Mouse (Mus musculus): ENCODE measurements around the gene Gm20422. TPM values are rescaled to one million over a fixed set of nuclear protein-coding genes. Genes with fewer than 3 reads are reported as not detected.
"Not testable (repeated sequence)": the region's sequence is repeated elsewhere in the genome, so short reads cannot be mapped to it uniquely, and the experiment has no call there.

Gene Gm20422
- polyA plus RNA-seq, 1 experiment, result 0.80 TPM

GRCm38 (mm10) chr8:69740763-69741162, 33.9 kb downstream of the Gm20422 start:
- Histone ChIP-seq H3K4me1 (ENCODE audit: control insufficient read depth, insufficient read depth, low read length) (no peaks in the 10 kb centered on the region), H3K4me3 (replicated peaks; ENCODE audit: extremely low read depth, low read depth, low read length) (no peak overlapping the region)
- TF ChIP-seq POLR2A (IDR thresholded peaks at IDR 0.05; ENCODE audit: borderline replicate concordance, extremely low read depth, low read depth, low read length) (no peak), CTCF (IDR thresholded peaks at IDR 0.05; ENCODE audit: insufficient read depth, low read length) (no peak)
- 80% methylated on average over 6 of the region's 6 CpGs for WGBS
- DNase-seq, result no peak

- H3K4me3 ChIP-seq (replicated peaks; ENCODE audit: extremely low read depth, low read depth, low read length), result no peak overlapping the region
- no peak for DNase-seq
- H3K4me1 ChIP-seq (ENCODE audit: control insufficient read depth, insufficient read depth, low read length), result no peaks in the 10 kb centered on the region
- 69% methylated on average over 1 of the region's 1 CpGs for WGBS
- no peak for TF ChIP-seq CTCF (IDR thresholded peaks at IDR 0.05; ENCODE audit: insufficient read depth, low read length)
- TF ChIP-seq POLR2A (IDR thresholded peaks at IDR 0.05; ENCODE audit: borderline replicate concordance, extremely low read depth, low read depth, low read length), result no peak
Observed at GRCm38 (mm10) chr8:69735495-69735894, 39.2 kb downstream of the Gm20422 start.

- WGBS, result 34% methylated on average over 5 of the region's 5 CpGs
Observed at GRCm38 (mm10) chr8:69717232-69717580, 57.5 kb downstream of the Gm20422 start.

GRCm38 (mm10) chr8:69716403-69717231, 58.1 kb downstream of the Gm20422 start:
- no peak for TF ChIP-seq CTCF (IDR thresholded peaks at IDR 0.05; ENCODE audit: insufficient read depth, low read length)
- peak; percentile 93; the same call in 1 of the 2 replicates for TF ChIP-seq POLR2A (IDR thresholded peaks at IDR 0.05; ENCODE audit: borderline replicate concordance, extremely low read depth, low read depth, low read length)
- H3K4me1 ChIP-seq (ENCODE audit: control insufficient read depth, insufficient read depth, low read length), result peaks cover 2% of the 10 kb centered on the region; the same call in 1 of the 2 replicates
- peak overlapping the region; percentile 91 for H3K4me3 ChIP-seq (replicated peaks; ENCODE audit: extremely low read depth, low read depth, low read length)
- under 1% methylated on average over 52 of the region's 52 CpGs for WGBS
- peak; percentile 92 for DNase-seq

More at GRCm38 (mm10) chr8:69717232-69717580, 57.5 kb downstream of the Gm20422 start:
- Histone ChIP-seq H3K4me1 (ENCODE audit: control insufficient read depth, insufficient read depth, low read length) (peaks cover 2% of the 10 kb centered on the region; the same call in 1 of the 2 replicates), H3K4me3 (replicated peaks; ENCODE audit: extremely low read depth, low read depth, low read length) (peak overlapping the region; percentile 40)
- DNase-seq, result no peak
- TF ChIP-seq CTCF (IDR thresholded peaks at IDR 0.05; ENCODE audit: insufficient read depth, low read length) (no peak), POLR2A (IDR thresholded peaks at IDR 0.05; ENCODE audit: borderline replicate concordance, extremely low read depth, low read depth, low read length) (no peak)

- no peak overlapping the region for H3K4me3 ChIP-seq (replicated peaks; ENCODE audit: extremely low read depth, low read depth, low read length)
- TF ChIP-seq POLR2A (IDR thresholded peaks at IDR 0.05; ENCODE audit: borderline replicate concordance, extremely low read depth, low read depth, low read length) (no peak), CTCF (IDR thresholded peaks at IDR 0.05; ENCODE audit: insufficient read depth, low read length) (no peak)
- no peak for DNase-seq
- peaks cover 2% of the 10 kb centered on the region; the same call in 1 of the 2 replicates for H3K4me1 ChIP-seq (ENCODE audit: control insufficient read depth, insufficient read depth, low read length)
- 70% methylated on average over 6 of the region's 6 CpGs for WGBS
Observed at GRCm38 (mm10) chr8:69715366-69715765, 59.3 kb downstream of the Gm20422 start.

GRCm38 (mm10) chr8:69713516-69713915, 61.2 kb downstream of the Gm20422 start:
- 86% methylated on average over 8 of the region's 8 CpGs for WGBS
- H3K4me1 ChIP-seq (ENCODE audit: control insufficient read depth, insufficient read depth, low read length), result peaks cover 2% of the 10 kb centered on the region; the same call in 1 of the 2 replicates
- H3K4me3 ChIP-seq (replicated peaks; ENCODE audit: extremely low read depth, low read depth, low read length), result no peak overlapping the region
- no peak for DNase-seq
- TF ChIP-seq CTCF (IDR thresholded peaks at IDR 0.05; ENCODE audit: insufficient read depth, low read length) (no peak), POLR2A (IDR thresholded peaks at IDR 0.05; ENCODE audit: borderline replicate concordance, extremely low read depth, low read depth, low read length) (no peak)

GRCm38 (mm10) chr8:69710624-69711023, 64.1 kb downstream of the Gm20422 start, which contains the start of gene Zfp869:
TSS of gene Zfp869 (minus strand) at chr8:69710724.
- WGBS, result 96% methylated on average over 10 of the region's 10 CpGs
- not testable (repeated sequence) for H3K4me3 ChIP-seq (replicated peaks; ENCODE audit: extremely low read depth, low read depth, low read length); H3K4me1 ChIP-seq (ENCODE audit: control insufficient read depth, insufficient read depth, low read length); DNase-seq

GRCm38 (mm10) chr8:69701810-69702209, 72.9 kb downstream of the Gm20422 start:
- WGBS, result 69% methylated on average over 6 of the region's 6 CpGs
- Histone ChIP-seq H3K4me1 (ENCODE audit: control insufficient read depth, insufficient read depth, low read length) (no peaks in the 10 kb centered on the region), H3K4me3 (replicated peaks; ENCODE audit: extremely low read depth, low read depth, low read length) (no peak overlapping the region)
- DNase-seq, result no peak
- no peak for TF ChIP-seq CTCF (IDR thresholded peaks at IDR 0.05; ENCODE audit: insufficient read depth, low read length)
- no peak for TF ChIP-seq POLR2A (IDR thresholded peaks at IDR 0.05; ENCODE audit: borderline replicate concordance, extremely low read depth, low read depth, low read length)

Other genes with a start within 250 kb of the Gm20422 start
- gene Zfp868, start 149.3 kb downstream of the Gm20422 start, polyA plus RNA-seq (2012; rRNA removed), result 3.3 and 7.0 TPM in 2 replicates
- gene Zfp964, start 120.4 kb downstream of the Gm20422 start, polyA plus RNA-seq (2012; rRNA removed), result 0.66 and 0.86 TPM in 2 replicates
- gene Zfp869, start 64.2 kb downstream of the Gm20422 start, polyA plus RNA-seq (2012; rRNA removed), result 2.4 and 4.7 TPM in 2 replicates
- gene Zfp963, start 24.9 kb downstream of the Gm20422 start, polyA plus RNA-seq (2012; rRNA removed), result 1.6 and 2.5 TPM in 2 replicates
- gene Atp13a1, start 16.3 kb upstream of the Gm20422 start, polyA plus RNA-seq (2012; rRNA removed), result 65.7 and 70.8 TPM in 2 replicates
- 9.2 and 14.3 TPM in 2 replicates for gene Zfp866, start 16.3 kb upstream of the Gm20422 start, polyA plus RNA-seq (2012; rRNA removed)
- gene Gmip, start 33.8 kb upstream of the Gm20422 start, polyA plus RNA-seq (2012; rRNA removed), result 42.7 and 45.1 TPM in 2 replicates
- 3.4 and 3.5 TPM in 2 replicates for gene Lpar2, start 47.5 kb upstream of the Gm20422 start, polyA plus RNA-seq (2012; rRNA removed)
- 4.2 and 5.5 TPM in 2 replicates for gene Pbx4, start 57.6 kb upstream of the Gm20422 start, polyA plus RNA-seq (2012; rRNA removed)
- 3.1 TPM in 2 replicates for gene Cilp2, start 112.8 kb upstream of the Gm20422 start, polyA plus RNA-seq (2012; rRNA removed)
- 0.70 and 1.0 TPM in 2 replicates for gene Tssk6, start 127.3 kb upstream of the Gm20422 start, polyA plus RNA-seq (2012; rRNA removed)
- 96.8 and 103 TPM in 2 replicates for gene Ndufa13, start 127.7 kb upstream of the Gm20422 start, polyA plus RNA-seq (2012; rRNA removed)
- gene Yjefn3, start 127.8 kb upstream of the Gm20422 start, polyA plus RNA-seq (2012; rRNA removed), result 3.5 and 5.3 TPM in 2 replicates
- gene Gatad2a, start 221.5 kb upstream of the Gm20422 start, polyA plus RNA-seq (2012; rRNA removed), result 78.1 and 81.8 TPM in 2 replicates

Measured in lung, adult 2 months (tissue).